Mouse (Mus musculus): Measurements from ENCODE around the gene Rbm4b.

GRCm38 (mm10) chr19:4729186-4729585 lies 27.1 kb upstream of the Rbm4b start:
- TF ChIP-seq CTCF (IDR thresholded peaks at IDR 0.05; ENCODE audit: low read depth) (no peak), EP300 (IDR thresholded peaks at IDR 0.05; ENCODE audit: low read depth) (no peak)
